Mouse (Mus musculus) hindbrain, embryonic 14.5 days (tissue): ENCODE measurements around the gene Hacl1. TPM values are rescaled to one million over a fixed set of nuclear protein-coding genes. Genes with fewer than 3 reads are reported as not detected.

Experiments
- ATAC-seq: fragments of 200-750 bp; cut with Nextera tagmentation; 2 replicates; pipeline ENCODE4 v1.8.0; 2017; ENCODE audit warnings: moderate number of reproducible peaks, mild to moderate bottlenecking, moderate TSS enrichment, moderate library complexity; ENCODE audit not compliant: low FRiP score
- DNase-seq: peaks from one replicate; pipeline ENCODE4 v3.0.0-alpha.2; 2015; ENCODE audit warnings: low spot score
- H3K27ac ChIP-seq: fragments of 300-500 bp; sonication (generic); 2 replicates; pipeline ENCODE4 v1.5.1; 2014; ENCODE audit warnings: mild to moderate bottlenecking, moderate library complexity
- H3K27me3 ChIP-seq: fragments of 300-500 bp; sonication (generic); 2 replicates; pipeline ENCODE4 v1.6.1; 2014; ENCODE audit warnings: mild to moderate bottlenecking, low read length, mixed read lengths; ENCODE audit not compliant: control insufficient read depth, insufficient read depth
- H3K36me3 ChIP-seq: fragments of 300-500 bp; sonication (generic); replicated peaks from 2 replicates; pipeline ENCODE4 v1.6.1; 2014; ENCODE audit not compliant: control insufficient read depth, insufficient read depth
- H3K4me1 ChIP-seq: fragments of 300-500 bp; sonication (generic); replicated peaks from 2 replicates; pipeline ENCODE4 v1.6.1; 2014; ENCODE audit warnings: antibody characterized with exemption, low read length, mixed read lengths; ENCODE audit not compliant: control insufficient read depth, insufficient read depth
- H3K4me2 ChIP-seq: fragments of 300-500 bp; sonication (generic); replicated peaks from 2 replicates; pipeline ENCODE4 v1.6.1; 2014; ENCODE audit warnings: mild to moderate bottlenecking, moderate library complexity
- H3K4me3 ChIP-seq: fragments of 300-500 bp; sonication (generic); replicated peaks from 2 replicates; pipeline ENCODE4 v1.5.1; 2014; ENCODE audit warnings: mild to moderate bottlenecking, low read length
- H3K9ac ChIP-seq: fragments of 300-500 bp; sonication (generic); 2 replicates; pipeline ENCODE4 v1.6.1; 2014
- H3K9me3 ChIP-seq: fragments of 300-500 bp; sonication (generic); 2 replicates; pipeline ENCODE4 v1.6.1; 2016; ENCODE audit warnings: low read length; ENCODE audit not compliant: control insufficient read depth
- WGBS: fragments of 180-500 bp; shearing (Covaris S2); extraction: QIAGEN DNeasy Blood & Tissue Kit; methylation state at CpG from one replicate; pipeline ENCODE4 v1.1.7; 2014; 5-methylcytosine and 5-hydroxymethylcytosine counted together
- polyA plus RNA-seq: library from polyadenylated mRNA; unstranded; fragments of >200 nt; fragmentation: Nextera tagmentation; extraction: Ambion mirVana; gene quantifications from 2 replicates; pipeline ENCODE4 v1.2.1, GENCODE M21; 2014

The Hacl1 gene
- polyA plus RNA-seq, 1 experiment from 2014 or later = 13.4 TPM

DNA sequence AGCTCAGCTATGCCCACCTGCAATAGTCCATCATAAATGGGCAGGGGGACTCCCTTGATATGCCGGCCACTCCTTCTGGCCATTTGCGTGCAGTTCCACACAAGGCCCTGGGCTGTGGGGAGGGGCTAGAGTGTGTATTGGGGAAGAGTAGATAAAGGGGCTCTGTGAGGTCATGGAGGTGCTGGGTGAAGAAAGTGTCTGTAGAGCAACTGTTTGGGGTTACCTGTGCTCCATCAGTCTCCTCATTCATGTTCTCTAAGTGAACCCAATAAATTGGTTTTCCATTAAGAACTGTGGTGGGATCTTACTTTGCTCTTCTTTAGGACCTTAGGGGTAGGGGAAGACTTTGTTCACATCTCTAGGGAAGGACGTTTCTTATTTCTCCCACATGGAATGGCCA lies 49.8 kb downstream of the Hacl1 start, which contains the start of gene Colq:
Gene Colq, minus strand, starts transcription at position 101 of the 400 bp plus-strand sequence.
- no peak for DNase-seq
- 92% methylated on average over 3 of the region's 3 CpGs for WGBS
- H3K4me3 ChIP-seq = no peak within 1 kb of the TSS
- ATAC-seq = no peak
- no peak within 1 kb of the TSS for H3K9ac ChIP-seq
- no peaks in the 10 kb centered on the region for H3K27me3 ChIP-seq
- H3K9me3 ChIP-seq = no peaks in the 10 kb centered on the region
- no peaks in the 10 kb centered on the region for H3K4me1 ChIP-seq
- H3K4me2 ChIP-seq = no peak within 1 kb of the TSS
- H3K36me3 ChIP-seq = no peaks in the 10 kb centered on the region
- no peak within 1 kb of the TSS for H3K27ac ChIP-seq

DNA sequence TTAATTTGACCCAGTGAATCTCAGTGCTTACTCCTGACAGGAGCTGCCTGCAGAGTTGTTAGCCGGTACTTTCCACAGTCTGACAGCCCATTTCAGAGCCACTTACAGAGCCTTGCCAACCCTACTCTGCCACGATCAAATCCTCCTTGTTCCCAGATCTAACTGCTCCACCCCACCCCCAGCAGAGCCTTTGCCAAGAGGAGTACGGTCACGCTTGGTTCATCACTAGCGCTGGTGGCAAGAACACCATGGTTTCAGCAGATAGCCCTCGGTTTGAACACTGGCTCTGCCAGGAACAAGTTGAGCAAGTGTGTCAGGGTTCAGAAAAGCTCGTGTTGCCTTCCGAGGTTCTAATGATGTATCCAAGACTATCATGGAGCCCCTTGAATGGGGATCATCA lies 54.6 kb downstream of the Hacl1 start:
- Histone ChIP-seq H3K4me3 (no peak overlapping the region), H3K27ac (no peak overlapping the region), H3K27me3 (no peaks in the 10 kb centered on the region), H3K9me3 (no peaks in the 10 kb centered on the region), H3K4me2 (no peak overlapping the region), H3K9ac (no peak overlapping the region), H3K36me3 (no peaks in the 10 kb centered on the region), H3K4me1 (no peaks in the 10 kb centered on the region)
- ATAC-seq (no peak), DNase-seq (no peak)
- WGBS = 82% methylated on average over 8 of the region's 8 CpGs

GRCm38 (mm10) chr14:31583082-31583481 lies 58.0 kb downstream of the Hacl1 start:
- 87% methylated on average over 7 of the region's 9 CpGs for whole genome bisulfite sequencing
- ATAC-seq = no peak
- no peaks in the 10 kb centered on the region for H3K4me1 ChIP-seq
- no peak overlapping the region for H3K27ac ChIP-seq
- no peaks in the 10 kb centered on the region for H3K36me3 ChIP-seq
- H3K27me3 ChIP-seq = no peaks in the 10 kb centered on the region
- H3K9ac ChIP-seq = no peak overlapping the region
- H3K4me3 ChIP-seq = no peak overlapping the region
- no peak overlapping the region for H3K4me2 ChIP-seq
- DNase-seq = no peak
- H3K9me3 ChIP-seq = no peaks in the 10 kb centered on the region

DNA sequence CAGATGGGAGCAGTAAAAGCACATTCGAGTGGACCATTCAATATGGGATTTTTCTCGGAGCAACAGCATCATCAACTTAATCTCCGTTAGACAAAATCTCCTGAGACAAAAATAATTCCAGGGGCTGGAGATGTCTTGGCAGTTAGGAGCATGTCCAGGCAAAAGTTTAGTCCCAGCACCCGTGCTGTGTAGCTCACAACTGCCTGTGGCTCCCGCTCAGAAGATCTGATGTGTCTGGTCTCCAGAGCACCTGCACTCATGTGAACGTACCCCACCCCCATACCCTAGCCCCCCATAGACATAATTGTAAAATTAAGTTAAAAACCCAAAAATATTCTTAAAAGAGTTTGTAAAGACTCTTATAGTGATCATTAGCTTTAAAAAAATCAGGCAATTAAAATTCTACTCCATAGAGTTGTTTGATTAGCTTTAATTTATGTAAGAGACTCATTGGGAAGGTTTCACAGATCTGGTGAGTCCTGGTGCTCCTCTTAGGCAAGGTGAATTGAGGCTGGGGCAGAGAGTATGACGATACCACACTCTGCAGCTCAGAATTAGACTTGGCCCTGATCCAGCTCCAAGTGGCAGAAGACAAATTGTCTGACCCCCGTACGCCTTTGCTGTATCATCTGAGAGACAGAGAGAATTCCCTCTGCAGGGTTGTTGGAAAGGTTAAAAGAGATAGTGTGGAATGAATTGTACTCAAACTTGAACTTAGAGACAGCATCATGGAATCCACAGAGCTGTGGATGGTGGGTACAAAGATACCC lies 62.9 kb downstream of the Hacl1 start:
- WGBS = 63% methylated on average over 9 of the region's 9 CpGs
- no peak overlapping the region for H3K9ac ChIP-seq
- DNase-seq (no peak), ATAC-seq (no peak)
- no peak overlapping the region for H3K27ac ChIP-seq
- no peaks in the 10 kb centered on the region for H3K27me3 ChIP-seq
- H3K4me2 ChIP-seq = no peak overlapping the region
- H3K4me3 ChIP-seq = no peak overlapping the region
- no peaks in the 10 kb centered on the region for H3K4me1 ChIP-seq
- H3K36me3 ChIP-seq = no peaks in the 10 kb centered on the region
- no peaks in the 10 kb centered on the region for H3K9me3 ChIP-seq

GRCm38 (mm10) chr14:31576846-31577697 lies 64.0 kb downstream of the Hacl1 start:
- no peak for ATAC-seq
- Histone ChIP-seq H3K4me2 (no peak overlapping the region), H3K27me3 (no peaks in the 10 kb centered on the region), H3K9ac (no peak overlapping the region), H3K4me1 (no peaks in the 10 kb centered on the region), H3K9me3 (no peaks in the 10 kb centered on the region), H3K27ac (no peak overlapping the region), H3K36me3 (no peaks in the 10 kb centered on the region), H3K4me3 (no peak overlapping the region)
- 72% methylated on average over 10 of the region's 10 CpGs for WGBS
- DNase-seq = no peak

GRCm38 (mm10) chr14:31575866-31576265 lies 65.2 kb downstream of the Hacl1 start:
- ATAC-seq = no peak
- WGBS = 81% methylated on average over 9 of the region's 9 CpGs
- H3K27me3 ChIP-seq = no peaks in the 10 kb centered on the region
- no peak overlapping the region for H3K9ac ChIP-seq
- H3K4me3 ChIP-seq = no peak overlapping the region
- DNase-seq = no peak
- no peak overlapping the region for H3K27ac ChIP-seq
- H3K4me2 ChIP-seq = no peak overlapping the region
- no peaks in the 10 kb centered on the region for H3K4me1 ChIP-seq
- H3K36me3 ChIP-seq = no peaks in the 10 kb centered on the region
- no peaks in the 10 kb centered on the region for H3K9me3 ChIP-seq

DNA sequence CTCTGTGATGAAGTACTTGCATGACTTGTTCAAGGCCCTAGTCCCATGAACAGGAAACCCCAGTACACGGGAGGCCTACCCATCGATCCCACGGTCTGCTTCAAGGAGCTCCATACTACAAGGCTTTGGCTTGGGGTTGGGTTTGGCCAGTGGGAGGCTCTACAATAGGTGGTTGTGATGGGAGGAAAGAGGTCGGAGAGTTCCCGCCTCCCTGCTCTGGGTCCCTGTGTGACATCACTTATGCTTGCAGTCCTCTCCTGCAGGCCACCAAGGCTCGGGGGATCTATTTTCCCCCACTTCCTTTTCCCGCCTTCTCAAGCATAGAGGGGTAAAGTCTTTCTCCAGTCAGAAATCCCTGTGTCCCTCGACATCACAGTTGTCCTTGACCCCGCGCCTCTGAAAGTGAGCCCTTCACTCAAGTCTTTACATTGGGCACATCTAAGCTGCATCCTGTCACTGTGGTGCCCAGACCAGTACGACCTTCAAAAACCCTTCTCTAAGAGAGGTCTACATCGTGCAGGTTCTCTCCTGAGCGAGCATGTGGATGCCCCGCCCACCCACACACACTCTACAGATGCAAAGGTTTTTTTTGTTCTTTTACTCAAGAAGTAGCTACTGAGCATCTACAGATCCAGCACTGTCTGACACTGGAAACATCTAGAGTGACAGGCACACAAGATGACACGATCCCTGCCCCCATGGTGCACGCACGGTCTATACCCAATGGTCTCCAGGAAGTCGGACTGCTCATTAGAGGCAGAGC lies 66.0 kb downstream of the Hacl1 start:
- Histone ChIP-seq H3K4me1 (no peaks in the 10 kb centered on the region), H3K4me2 (no peak overlapping the region), H3K27me3 (no peaks in the 10 kb centered on the region), H3K9ac (no peak overlapping the region), H3K27ac (no peak overlapping the region), H3K9me3 (no peaks in the 10 kb centered on the region), H3K4me3 (no peak overlapping the region), H3K36me3 (no peaks in the 10 kb centered on the region)
- DNase-seq (no peak), ATAC-seq (no peak)
- WGBS = 91% methylated on average over 18 of the region's 18 CpGs

DNA sequence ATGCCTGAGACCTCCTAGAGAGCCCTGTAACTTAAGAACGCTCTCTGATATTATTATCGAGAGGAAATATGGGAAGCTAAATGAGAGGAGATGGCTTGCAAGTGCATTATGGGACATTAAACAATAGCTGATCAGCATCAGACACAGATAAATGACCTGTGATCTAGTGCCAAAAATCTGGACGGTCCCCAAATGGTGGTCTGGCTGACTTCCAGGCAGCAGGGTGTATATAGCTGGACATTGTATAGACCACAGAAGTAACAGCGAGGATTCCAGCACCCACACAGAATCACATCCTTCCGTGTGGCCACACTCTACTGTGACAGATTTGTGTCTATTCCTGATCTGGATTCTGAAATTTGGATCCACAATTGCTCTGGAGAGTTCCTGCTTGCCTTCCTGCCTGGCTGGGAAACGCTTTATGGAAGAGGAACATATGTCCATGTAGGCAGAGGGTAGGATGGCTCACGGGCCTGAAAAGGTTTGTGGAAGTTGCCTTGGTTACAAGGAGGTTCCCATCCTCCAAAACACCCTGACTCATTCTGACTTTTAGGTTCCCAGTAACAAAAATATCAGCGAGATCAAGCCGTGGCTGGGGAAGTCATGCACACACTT lies 68.4 kb downstream of the Hacl1 start:
- Histone ChIP-seq H3K27ac (no peak overlapping the region), H3K4me1 (no peaks in the 10 kb centered on the region), H3K27me3 (no peaks in the 10 kb centered on the region), H3K9me3 (no peaks in the 10 kb centered on the region), H3K9ac (no peak overlapping the region), H3K36me3 (no peaks in the 10 kb centered on the region), H3K4me2 (no peak overlapping the region), H3K4me3 (no peak overlapping the region)
- WGBS = 81% methylated on average over 9 of the region's 9 CpGs
- no peak for DNase-seq
- ATAC-seq = no peak

DNA sequence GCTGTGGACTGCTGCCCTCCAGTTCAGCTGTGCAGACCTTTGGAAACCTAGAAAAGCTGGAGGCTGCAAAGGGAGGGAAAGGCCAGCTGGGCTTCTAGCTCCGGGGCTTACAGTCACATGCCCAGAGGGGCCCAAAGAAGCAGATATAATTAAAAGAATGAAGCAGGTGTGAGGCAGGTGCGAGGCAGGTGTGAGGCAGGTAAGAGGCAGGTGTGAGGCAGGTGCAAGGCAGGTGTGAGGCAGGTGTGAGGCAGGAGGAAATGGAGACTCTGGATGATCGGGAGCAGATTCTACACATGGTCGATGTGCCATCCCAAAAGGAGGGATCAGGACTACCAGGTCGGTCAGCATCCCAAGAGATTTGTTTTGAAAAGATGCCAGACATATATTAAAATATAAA lies 69.7 kb downstream of the Hacl1 start:
- Histone ChIP-seq H3K36me3 (no peaks in the 10 kb centered on the region), H3K4me1 (no peaks in the 10 kb centered on the region), H3K4me2 (no peak overlapping the region), H3K4me3 (no peak overlapping the region), H3K27me3 (no peaks in the 10 kb centered on the region), H3K27ac (no peak overlapping the region), H3K9ac (no peak overlapping the region), H3K9me3 (no peaks in the 10 kb centered on the region)
- 86% methylated on average over 5 of the region's 5 CpGs for WGBS
- DNase-seq (no peak), ATAC-seq (no peak)
